Mouse (Mus musculus): ENCODE measurements around the gene Hist2h2ab.

- TF ChIP-seq ZC3H11A (IDR thresholded peaks at IDR 0.05; ENCODE audit: borderline replicate concordance, low read depth, low read length) (no peak), MAFK (IDR thresholded peaks at IDR 0.05; ENCODE audit: insufficient read depth, low read depth, low read length) (no peak), HCFC1 (IDR thresholded peaks at IDR 0.05; ENCODE audit: borderline replicate concordance, insufficient read depth, low read length) (no peak)
These were observed 26.7 kb upstream of the Hist2h2ab start for GRCm38 (mm10) chr3:96192977-96193376.

Data from ES-E14 (cell line).